Mouse (Mus musculus): Measurements from ENCODE around the gene Phf7. TPM values are rescaled to one million over a fixed set of nuclear protein-coding genes. Genes with fewer than 3 reads are reported as not detected.
A peak's percentile ranks its signal among the peaks of the same experiment; 100 is the strongest.

Gene Phf7
- total RNA-seq (2021) = 1 to 10 TPM; 3.8 to 4.3 TPM

GRCm38 (mm10) chr14:31251084-31251604 is at the start of gene Phf7, which contains the start of gene Bap1:
Phf7 (minus strand) TSS chr14:31251317.
Bap1 (plus strand) TSS chr14:31251450.
- intact Hi-C loops (cut with DNase I) = loop anchor here (2.0 to 10.0 kb wide), 4 partner anchors 42 to 834 kb away; partner anchors contain the start of genes Capn7, Dph3, Oxnad1 and Tnnc1
- DNase-seq = peak; percentile 97 to 98

- intact Hi-C loops (cut with DNase I) = no loop called here
- DNase-seq = no peak
Measured at GRCm38 (mm10) chr14:31285728-31286127, 34.6 kb upstream of the Phf7 start.

- DNase-seq = peak; percentile 76 to 84
- intact Hi-C loops (cut with DNase I) = loop anchor here (1.0 kb wide), 2 partner anchors 55 to 200 kb away; no protein-coding TSS in a partner anchor
Measured at GRCm38 (mm10) chr14:31272164-31272563, 21.0 kb upstream of the Phf7 start.

- intact Hi-C loops (cut with DNase I) = no loop called here
- no peak for DNase-seq
Measured at GRCm38 (mm10) chr14:31271121-31271520, 20.0 kb upstream of the Phf7 start.

GRCm38 (mm10) chr14:31269456-31270100 is 18.5 kb upstream of the Phf7 start:
- DNase-seq = no peak
- intact Hi-C loops (cut with DNase I) = no loop called here

- intact Hi-C loops (cut with DNase I) = no loop called here
- DNase-seq = no peak
Measured at GRCm38 (mm10) chr14:31268301-31269001, 17.3 kb upstream of the Phf7 start.

GRCm38 (mm10) chr14:31267649-31268048 is 16.5 kb upstream of the Phf7 start:
- intact Hi-C loops (cut with DNase I) = no loop called here

GRCm38 (mm10) chr14:31260932-31261331 is 9.8 kb upstream of the Phf7 start:
- no peak for DNase-seq
- intact Hi-C loops (cut with DNase I) = no loop called here

More at GRCm38 (mm10) chr14:31267649-31268048, 16.5 kb upstream of the Phf7 start:
- DNase-seq = no peak

GRCm38 (mm10) chr14:31260374-31260773 is 9.3 kb upstream of the Phf7 start:
- intact Hi-C loops (cut with DNase I) = no loop called here
- no peak for DNase-seq

- intact Hi-C loops (cut with DNase I) = loop anchor here (10.0 kb wide), 2 partner anchors 566 to 826 kb away; partner anchors contain the start of genes Dph3 and Oxnad1
- no peak for DNase-seq
Measured at GRCm38 (mm10) chr14:31258476-31259050, 7.4 kb upstream of the Phf7 start.

- intact Hi-C loops (cut with DNase I) = loop anchor here (10.0 kb wide), 2 partner anchors 573 to 833 kb away; partner anchors contain the start of genes Dph3 and Oxnad1
- DNase-seq = no peak
Measured at GRCm38 (mm10) chr14:31252091-31252490, 974 bp upstream of the Phf7 start.

- DNase-seq = no peak
- intact Hi-C loops (cut with DNase I) = loop anchor here (2.0 to 10.0 kb wide), 4 partner anchors 43 to 833 kb away; partner anchors contain the start of genes Capn7, Dph3, Oxnad1 and Tnnc1
Measured at GRCm38 (mm10) chr14:31251626-31252025, 509 bp upstream of the Phf7 start.

GRCm38 (mm10) chr14:31250222-31251083 is 664 bp downstream of the Phf7 start:
- no peak for DNase-seq
- intact Hi-C loops (cut with DNase I) = loop anchor here (2.0 to 10.0 kb wide), 4 partner anchors 42 to 834 kb away; partner anchors contain the start of genes Capn7, Dph3, Oxnad1 and Tnnc1

- DNase-seq = no peak
- intact Hi-C loops (cut with DNase I) = loop anchor here (2.0 kb wide), 1 partner anchor 14 kb away; no protein-coding TSS in a partner anchor
Measured at GRCm38 (mm10) chr14:31248396-31248795, 2.7 kb downstream of the Phf7 start.

- DNase-seq = no peak
- intact Hi-C loops (cut with DNase I) = no loop called here
Measured at GRCm38 (mm10) chr14:31245946-31246345, 5.2 kb downstream of the Phf7 start.

- intact Hi-C loops (cut with DNase I) = no loop called here
Measured at GRCm38 (mm10) chr14:31244777-31245176, 6.3 kb downstream of the Phf7 start.

GRCm38 (mm10) chr14:31240528-31240927 is 10.6 kb downstream of the Phf7 start:
- intact Hi-C loops (cut with DNase I) = no loop called here
- no peak for DNase-seq

More at GRCm38 (mm10) chr14:31244777-31245176, 6.3 kb downstream of the Phf7 start:
- no peak for DNase-seq

GRCm38 (mm10) chr14:31237101-31237882 is 13.8 kb downstream of the Phf7 start:
- DNase-seq = peak; percentile 48 to 56
- intact Hi-C loops (cut with DNase I) = no loop called here
